Mouse (Mus musculus) adrenal gland, adult (tissue): ENCODE results near the gene Mgat4a.

Source experiments
- DNase-seq, 2 experiments: peaks; one replicate each; pipeline ENCODE4 v3.0.0; 2022 to 2023; ENCODE audit warnings: low spot score in 1 of 2; ENCODE audit not compliant: inconsistent age in 2 of 2

Gene Mgat4a

DNA sequence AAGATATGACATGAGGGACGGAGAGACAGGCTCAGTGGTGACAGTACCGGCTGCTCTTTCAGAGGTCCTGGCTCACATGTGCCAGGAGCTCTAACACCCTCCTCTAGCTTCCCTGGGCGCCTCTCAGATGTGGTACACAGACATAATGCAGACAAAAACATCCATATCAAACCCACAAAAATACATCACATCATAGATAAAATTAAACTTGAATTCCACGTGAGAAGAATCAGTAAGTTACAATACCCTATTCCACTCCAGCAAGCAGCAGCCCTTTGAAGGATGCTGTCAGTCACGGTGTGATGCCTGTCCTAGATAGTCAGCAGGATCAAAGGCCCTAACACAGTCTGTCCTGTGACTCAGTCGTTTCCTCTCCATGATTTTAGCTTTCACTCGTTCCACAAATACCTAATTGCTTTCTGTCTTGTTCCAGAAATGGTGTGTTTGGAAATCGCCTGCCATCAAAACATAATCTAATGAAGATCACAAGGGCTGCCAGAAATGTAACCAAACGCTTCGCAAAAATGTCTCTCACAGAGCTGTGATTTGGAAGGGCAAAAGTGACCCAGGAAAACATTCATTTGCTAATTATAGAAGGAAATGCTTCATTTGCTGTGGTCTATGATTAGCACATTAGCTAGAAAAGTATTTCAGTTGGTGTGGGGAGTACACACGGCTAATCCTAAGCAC lies 44.1 kb downstream of the Mgat4a start:
- no peak for DNase-seq

DNA sequence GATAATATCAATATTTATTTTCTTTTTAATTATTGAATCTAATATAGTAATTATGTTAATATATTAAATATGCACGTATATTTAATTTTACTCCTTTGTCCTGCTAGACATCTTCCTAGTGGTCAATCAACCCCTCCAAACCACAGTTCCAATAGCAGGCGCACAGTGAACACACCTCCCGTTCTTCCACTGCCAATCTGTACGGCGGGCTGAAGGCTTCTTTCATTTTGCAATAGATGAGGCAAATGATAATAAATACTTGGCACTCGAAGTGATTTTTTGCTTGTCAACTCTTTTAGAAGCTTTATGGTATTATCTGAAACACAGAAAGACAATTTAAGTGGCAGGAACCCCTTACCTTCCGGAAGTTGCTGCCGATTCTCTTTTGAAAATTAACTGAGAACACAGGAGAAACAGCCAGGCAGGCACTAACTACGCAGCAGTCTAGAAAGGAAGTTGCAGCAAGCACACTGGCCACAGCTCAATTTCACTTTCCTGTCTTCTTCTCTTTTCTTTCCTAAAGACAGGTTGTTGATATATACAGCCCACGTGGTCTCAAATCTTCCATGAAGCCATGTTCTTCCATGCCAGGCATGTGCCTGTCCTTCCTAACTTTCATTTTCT lies 45.0 kb downstream of the Mgat4a start:
- DNase-seq: no peak

DNA sequence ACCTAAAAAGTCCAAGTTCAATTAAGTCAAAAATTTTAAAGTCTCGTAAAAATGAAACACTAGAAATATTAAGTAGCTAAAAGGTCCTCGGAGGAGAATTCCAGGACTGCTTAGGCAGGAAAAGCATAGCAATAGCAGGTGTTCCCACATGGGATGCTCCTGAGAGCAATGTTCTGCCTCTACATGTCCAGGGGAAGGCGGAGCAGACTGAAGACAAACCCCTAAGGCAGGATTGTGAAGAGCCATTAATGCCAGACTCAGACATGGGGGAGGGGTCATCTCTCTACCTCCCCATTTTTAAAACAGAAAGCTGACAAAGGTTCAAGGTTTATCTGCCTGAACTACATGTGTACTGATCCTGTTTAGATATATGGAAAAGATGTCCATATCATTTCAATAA lies 45.7 kb downstream of the Mgat4a start:
- no peak for DNase-seq

GRCm38 (mm10) chr1:37491672-37492071 lies 49.1 kb downstream of the Mgat4a start:
- DNase-seq: peak in 1 of 2 experiments; percentile 37

GRCm38 (mm10) chr1:37490691-37491212 lies 50.1 kb downstream of the Mgat4a start:
- no peak for DNase-seq

- no peak for DNase-seq
Measured at GRCm38 (mm10) chr1:37488531-37488930, 52.3 kb downstream of the Mgat4a start.

DNA sequence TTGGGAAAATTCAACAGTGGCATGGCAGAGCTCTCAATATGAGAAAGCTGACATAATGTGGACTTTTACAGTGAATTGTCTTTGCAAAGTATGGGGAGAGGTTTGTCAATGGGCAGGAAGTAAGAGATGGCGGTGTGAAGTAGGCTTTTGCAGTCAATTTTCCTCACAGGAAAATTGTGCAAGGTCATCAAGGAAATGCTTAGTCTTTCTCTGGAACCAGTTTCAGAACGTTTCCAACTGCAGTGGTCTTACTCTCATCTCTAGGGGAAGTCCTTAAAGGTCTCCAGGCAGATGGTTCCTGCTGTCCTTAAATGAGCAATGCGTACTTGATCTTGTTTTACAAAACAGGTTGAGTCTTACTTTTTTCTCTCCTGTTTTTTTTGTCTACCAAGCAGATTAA lies 53.8 kb downstream of the Mgat4a start:
- no peak for DNase-seq

GRCm38 (mm10) chr1:37486439-37486838 lies 54.4 kb downstream of the Mgat4a start:
- no peak for DNase-seq

- no peak for DNase-seq
Measured at GRCm38 (mm10) chr1:37484612-37485011, 56.2 kb downstream of the Mgat4a start.

GRCm38 (mm10) chr1:37481331-37481730 lies 59.5 kb downstream of the Mgat4a start:
- no peak for DNase-seq

GRCm38 (mm10) chr1:37480731-37481130 lies 60.1 kb downstream of the Mgat4a start:
- no peak for DNase-seq

DNA sequence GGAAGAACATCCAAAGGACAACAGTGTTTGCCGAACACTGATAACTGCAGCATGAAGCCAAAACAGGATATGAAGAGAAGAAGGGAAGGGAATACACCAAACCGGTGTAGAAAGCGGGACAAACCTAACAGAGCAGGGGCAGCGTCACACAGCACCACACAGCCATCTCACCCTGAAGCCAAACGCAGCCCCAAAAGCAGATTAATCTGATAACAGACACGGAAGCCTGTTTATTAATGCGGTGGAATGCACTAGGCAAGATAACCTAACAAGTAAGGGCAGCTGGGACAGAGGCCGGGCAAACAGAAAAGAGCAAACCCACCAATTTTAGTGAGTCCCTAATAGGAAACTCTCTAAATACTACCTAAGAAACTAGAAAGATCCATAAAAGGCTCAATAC lies 61.1 kb downstream of the Mgat4a start:
- DNase-seq: no peak

DNA sequence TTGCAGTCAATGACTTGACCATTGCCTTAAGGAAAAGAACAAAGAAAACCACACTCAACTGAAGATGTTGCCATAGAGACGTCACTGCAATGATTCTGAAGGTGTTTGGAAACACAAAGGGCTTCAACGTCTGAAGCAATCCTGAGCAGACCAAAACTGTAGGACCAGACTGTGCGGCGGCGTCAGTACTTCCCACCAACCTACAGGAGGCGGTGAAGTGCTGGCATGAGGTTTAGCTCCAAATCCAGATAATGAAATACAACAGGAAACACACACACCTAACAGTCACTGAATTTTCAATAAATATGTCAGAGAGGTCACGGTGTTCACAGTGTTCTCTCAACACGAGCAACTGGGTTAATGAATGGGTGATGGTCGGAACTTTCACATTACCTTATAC lies 61.7 kb downstream of the Mgat4a start:
- DNase-seq: peak in 1 of 2 experiments; percentile 29

DNA sequence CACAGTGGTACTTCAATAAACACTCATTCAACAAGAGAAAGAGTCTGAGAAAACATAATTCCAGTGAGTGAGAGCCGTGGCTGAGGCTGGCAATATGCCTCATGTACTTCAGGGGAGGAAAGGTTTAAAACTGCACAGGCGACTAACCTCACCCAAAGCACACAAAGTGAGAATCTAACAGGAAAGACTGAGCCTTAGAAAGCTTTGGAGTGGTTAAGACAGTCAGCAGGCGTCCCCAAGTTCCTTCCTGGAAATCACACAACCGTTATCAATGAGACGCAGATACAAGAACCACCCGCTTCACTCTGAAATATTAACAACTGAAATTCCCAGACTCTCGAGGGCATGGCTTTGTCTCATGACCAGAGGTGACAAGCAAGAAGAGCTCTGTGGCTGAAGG lies 62.4 kb downstream of the Mgat4a start:
- no peak for DNase-seq

DNA sequence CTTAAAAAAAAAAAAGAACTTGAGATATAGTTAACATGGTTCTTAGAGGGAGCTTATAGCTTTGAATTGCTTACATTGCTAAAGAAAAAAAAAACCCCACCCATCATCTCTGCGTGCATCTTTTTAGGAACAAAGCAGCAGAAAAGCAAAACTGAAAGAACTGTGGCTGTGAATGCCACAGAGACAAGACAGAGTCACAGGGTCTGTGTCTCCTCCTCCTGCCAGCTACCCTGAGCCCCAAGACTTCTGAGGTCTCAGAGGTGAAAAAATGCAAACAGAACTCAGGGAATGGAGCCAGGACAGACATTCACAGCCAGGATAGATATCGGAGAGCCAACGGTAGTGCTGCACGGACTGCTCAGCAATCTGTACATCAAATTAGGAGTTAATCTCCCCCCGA lies 62.9 kb downstream of the Mgat4a start:
- DNase-seq: no peak

- DNase-seq: no peak
Measured at GRCm38 (mm10) chr1:37477250-37477649, 63.6 kb downstream of the Mgat4a start.

DNA sequence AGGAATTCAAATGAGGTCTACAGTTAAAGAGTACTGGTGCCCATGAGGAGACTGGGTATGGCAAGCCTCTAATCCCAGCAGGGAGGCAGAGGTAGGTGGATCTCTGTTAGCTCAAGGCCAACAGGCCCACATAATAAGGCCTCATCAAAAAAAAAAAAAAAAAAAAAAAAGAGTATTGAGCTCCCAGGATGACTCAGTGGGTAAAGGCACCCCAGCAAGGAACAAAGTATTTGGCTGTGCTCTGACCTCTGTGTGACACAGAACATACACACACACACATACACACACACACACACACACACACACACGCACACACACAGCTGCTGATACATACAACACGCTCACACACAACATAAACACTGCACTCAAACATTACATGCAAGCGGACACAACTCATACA lies 65.5 kb downstream of the Mgat4a start:
- DNase-seq: no peak

DNA sequence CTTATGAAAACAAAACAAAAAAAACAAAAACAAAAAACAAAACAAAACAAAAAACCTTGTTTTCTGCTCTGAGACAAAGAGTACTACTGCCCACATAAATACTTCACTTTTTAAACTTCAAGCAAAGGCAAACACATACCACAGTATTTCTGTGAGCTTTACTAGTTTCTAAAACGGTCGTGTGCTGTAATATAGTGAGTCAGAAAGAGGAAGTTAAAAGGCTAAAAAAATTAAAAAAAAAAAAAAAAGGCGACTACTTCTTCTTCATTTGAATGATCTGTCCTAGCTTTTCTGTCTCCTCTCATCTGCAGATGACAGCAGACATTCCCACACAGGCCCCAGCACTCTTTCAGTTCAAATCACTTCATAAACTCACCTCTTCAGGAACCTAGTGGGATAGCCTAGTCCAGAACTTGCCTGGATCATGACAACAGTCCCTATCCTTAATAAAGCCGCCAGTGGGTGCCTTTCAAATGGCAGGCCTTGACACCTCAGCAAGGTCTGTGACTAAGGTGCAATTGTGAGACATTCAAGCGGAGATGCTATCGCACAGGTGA lies 66.1 kb downstream of the Mgat4a start:
- no peak for DNase-seq

DNA sequence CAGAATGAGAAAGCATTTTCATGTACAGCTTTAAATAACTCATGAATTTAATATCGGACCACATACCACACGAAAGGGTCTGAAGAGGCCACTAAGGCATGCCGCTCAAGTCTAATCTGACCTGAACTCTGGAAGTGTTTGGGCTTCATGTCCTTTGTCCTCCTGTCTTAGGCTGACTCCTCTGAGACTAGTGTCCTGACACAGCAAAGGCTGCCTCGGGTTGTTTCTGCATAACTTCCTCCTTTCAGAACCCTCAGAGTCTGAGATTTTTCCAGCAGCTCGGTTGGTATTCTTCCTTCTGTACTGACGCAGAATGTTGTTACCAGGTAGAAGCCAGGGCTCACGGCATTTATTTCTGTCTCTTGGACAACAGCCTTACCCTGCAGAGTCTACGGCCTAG lies 66.8 kb downstream of the Mgat4a start:
- DNase-seq: peak in 1 of 2 experiments; percentile 31

DNA sequence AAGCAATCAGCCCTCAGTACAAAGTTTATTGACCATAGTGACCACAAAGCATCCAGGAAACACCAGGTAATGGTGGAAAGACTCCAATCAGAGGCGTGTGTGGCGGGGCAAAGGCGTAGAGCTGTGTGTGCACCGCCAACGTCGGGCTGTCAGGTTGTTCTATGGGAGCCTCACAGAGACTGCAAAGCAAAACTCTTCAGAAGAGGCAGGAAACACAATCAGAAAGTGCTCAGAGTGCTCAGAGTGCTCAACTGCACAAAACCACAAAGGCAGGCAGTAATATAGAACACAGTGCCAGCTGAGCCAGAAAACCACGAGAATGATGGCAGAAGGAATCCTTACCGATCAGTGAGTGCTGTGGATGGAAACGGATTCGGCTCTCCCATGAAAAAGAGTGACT lies 67.6 kb downstream of the Mgat4a start:
- no peak for DNase-seq

GRCm38 (mm10) chr1:37471179-37472148 lies 69.4 kb downstream of the Mgat4a start:
- DNase-seq: peak in 1 of 2 experiments; percentile 33
